Mouse (Mus musculus) neural tube, embryonic 14.5 days (tissue): ENCODE measurements around the gene Brwd3. TPM values are rescaled to one million over a fixed set of nuclear protein-coding genes. Genes with fewer than 3 reads are reported as not detected.

Source experiments
- ATAC-seq: fragments of 200-750 bp; cut with Nextera tagmentation; 2 replicates; pipeline ENCODE4 v1.8.0; 2017; ENCODE audit warnings: low read depth, mild to moderate bottlenecking, moderate TSS enrichment, moderate library complexity
- H3K27ac ChIP-seq: fragments of 300-500 bp; sonication (generic); 2 replicates; pipeline ENCODE4 v1.5.1; 2014; ENCODE audit warnings: low read depth, mild to moderate bottlenecking, control low read depth, low read length, moderate library complexity, mixed read lengths
- H3K27me3 ChIP-seq: fragments of 300-500 bp; sonication (generic); 2 replicates; pipeline ENCODE4 v1.6.1; 2014; ENCODE audit warnings: low read length; ENCODE audit not compliant: control insufficient read depth, insufficient read depth
- H3K36me3 ChIP-seq: fragments of 300-500 bp; sonication (generic); 2 replicates; pipeline ENCODE4 v1.6.1; 2014; ENCODE audit warnings: low read length, mixed read lengths; ENCODE audit not compliant: control insufficient read depth, insufficient read depth
- H3K4me1 ChIP-seq: fragments of 300-500 bp; sonication (generic); 2 replicates; pipeline ENCODE4 v1.6.1; 2014; ENCODE audit warnings: low read length; ENCODE audit not compliant: control insufficient read depth, insufficient read depth
- H3K4me2 ChIP-seq: fragments of 300-500 bp; sonication (generic); 2 replicates; pipeline ENCODE4 v1.6.1; 2014; ENCODE audit warnings: mild to moderate bottlenecking, low read depth, low read length, control low read depth
- H3K4me3 ChIP-seq: fragments of 300-500 bp; sonication (generic); 2 replicates; pipeline ENCODE4 v1.5.1; 2014; ENCODE audit warnings: low read depth, low read length, control low read depth, mixed read lengths
- H3K9ac ChIP-seq: fragments of 300-500 bp; sonication (generic); replicated peaks from 2 replicates; pipeline ENCODE4 v1.6.1; 2014; ENCODE audit warnings: low read depth, mild to moderate bottlenecking, control low read depth, low read length, mixed read lengths
- H3K9me3 ChIP-seq: fragments of 300-500 bp; sonication (generic); 2 replicates; pipeline ENCODE4 v1.6.1; 2016; ENCODE audit warnings: low read length; ENCODE audit not compliant: control insufficient read depth
- WGBS: fragments of 180-500 bp; shearing (Covaris S2); extraction: QIAGEN DNeasy Blood & Tissue Kit; methylation state at CpG from one replicate; pipeline ENCODE4 v1.1.7; 2014; 5-methylcytosine and 5-hydroxymethylcytosine counted together
- polyA plus RNA-seq: library from polyadenylated mRNA; unstranded; fragments of >200 nt; fragmentation: Nextera tagmentation; extraction: Ambion mirVana; gene quantifications from 2 replicates; pipeline ENCODE4 v1.2.1, GENCODE M21; 2014

Gene Brwd3
- polyA plus RNA-seq, 1 experiment from 2014 or later: 4.8 TPM

- WGBS: 77% methylated on average over 3 of the region's 3 CpGs
- H3K4me1 ChIP-seq: no peaks in the 10 kb centered on the region
- no peak for ATAC-seq
- no peak overlapping the region for H3K4me3 ChIP-seq
- no peak overlapping the region for H3K4me2 ChIP-seq
- no peaks in the 10 kb centered on the region for H3K9me3 ChIP-seq
- H3K9ac ChIP-seq: no peak overlapping the region
- H3K27ac ChIP-seq: no peak overlapping the region
- H3K27me3 ChIP-seq: no peaks in the 10 kb centered on the region
- H3K36me3 ChIP-seq: no peaks in the 10 kb centered on the region
Observed at GRCm38 (mm10) chrX:108797268-108797667, 36.9 kb downstream of the Brwd3 start.

- no peaks in the 10 kb centered on the region for H3K27me3 ChIP-seq
- no peak overlapping the region for H3K9ac ChIP-seq
- no peaks in the 10 kb centered on the region for H3K4me1 ChIP-seq
- no peaks in the 10 kb centered on the region for H3K9me3 ChIP-seq
- H3K4me3 ChIP-seq: no peak overlapping the region
- H3K36me3 ChIP-seq: no peaks in the 10 kb centered on the region
- H3K4me2 ChIP-seq: no peak overlapping the region
- 93% methylated on average over 4 of the region's 4 CpGs for WGBS
- ATAC-seq: no peak
- H3K27ac ChIP-seq: no peak overlapping the region
Observed at GRCm38 (mm10) chrX:108783724-108784123, 50.4 kb downstream of the Brwd3 start.

- Histone ChIP-seq H3K4me3 (no peak overlapping the region), H3K4me2 (no peak overlapping the region), H3K27ac (no peak overlapping the region), H3K36me3 (no peaks in the 10 kb centered on the region), H3K4me1 (no peaks in the 10 kb centered on the region), H3K9me3 (no peaks in the 10 kb centered on the region), H3K9ac (no peak overlapping the region), H3K27me3 (no peaks in the 10 kb centered on the region)
- ATAC-seq: no peak
Observed at GRCm38 (mm10) chrX:108731755-108732154, 102.4 kb downstream of the Brwd3 start.

GRCm38 (mm10) chrX:108729564-108729963 is 104.6 kb downstream of the Brwd3 start:
- WGBS: 68% methylated on average over 1 of the region's 1 CpGs
- Histone ChIP-seq H3K27me3 (no peaks in the 10 kb centered on the region), H3K9me3 (no peaks in the 10 kb centered on the region), H3K27ac (no peak overlapping the region), H3K9ac (no peak overlapping the region), H3K4me3 (no peak overlapping the region), H3K4me1 (no peaks in the 10 kb centered on the region), H3K36me3 (no peaks in the 10 kb centered on the region), H3K4me2 (no peak overlapping the region)
- ATAC-seq: no peak

- ATAC-seq: no peak
- Histone ChIP-seq H3K4me3 (no peak overlapping the region), H3K9ac (no peak overlapping the region), H3K4me1 (no peaks in the 10 kb centered on the region), H3K27ac (no peak overlapping the region), H3K27me3 (no peaks in the 10 kb centered on the region), H3K36me3 (no peaks in the 10 kb centered on the region), H3K4me2 (no peak overlapping the region), H3K9me3 (no peaks in the 10 kb centered on the region)
- WGBS: 83% methylated on average over 3 of the region's 3 CpGs
Observed at GRCm38 (mm10) chrX:108729068-108729467, 105.1 kb downstream of the Brwd3 start.

- no peak overlapping the region for H3K4me2 ChIP-seq
- no peak for ATAC-seq
- no peak overlapping the region for H3K4me3 ChIP-seq
- H3K4me1 ChIP-seq: no peaks in the 10 kb centered on the region
- H3K9me3 ChIP-seq: no peaks in the 10 kb centered on the region
- no peak overlapping the region for H3K27ac ChIP-seq
- no peaks in the 10 kb centered on the region for H3K27me3 ChIP-seq
- 78% methylated on average over 3 of the region's 3 CpGs for WGBS
- no peak overlapping the region for H3K9ac ChIP-seq
- H3K36me3 ChIP-seq: no peaks in the 10 kb centered on the region
Observed at GRCm38 (mm10) chrX:108728334-108728733, 105.8 kb downstream of the Brwd3 start.

GRCm38 (mm10) chrX:108724241-108724640 is 109.9 kb downstream of the Brwd3 start:
- Histone ChIP-seq H3K27me3 (no peaks in the 10 kb centered on the region), H3K9me3 (no peaks in the 10 kb centered on the region), H3K4me1 (no peaks in the 10 kb centered on the region), H3K9ac (no peak overlapping the region), H3K4me3 (no peak overlapping the region), H3K36me3 (no peaks in the 10 kb centered on the region), H3K4me2 (no peak overlapping the region), H3K27ac (no peak overlapping the region)
- ATAC-seq: no peak

GRCm38 (mm10) chrX:108722447-108722846 is 111.7 kb downstream of the Brwd3 start:
- H3K27ac ChIP-seq: no peak overlapping the region
- H3K9me3 ChIP-seq: no peaks in the 10 kb centered on the region
- no peak for ATAC-seq
- no peak overlapping the region for H3K4me2 ChIP-seq
- no peaks in the 10 kb centered on the region for H3K4me1 ChIP-seq
- no peaks in the 10 kb centered on the region for H3K36me3 ChIP-seq
- no peaks in the 10 kb centered on the region for H3K27me3 ChIP-seq
- no peak overlapping the region for H3K9ac ChIP-seq
- no peak overlapping the region for H3K4me3 ChIP-seq
- 83% methylated on average over 1 of the region's 1 CpGs for WGBS

GRCm38 (mm10) chrX:108704312-108704711 is 129.9 kb downstream of the Brwd3 start:
- no peak for ATAC-seq
- H3K36me3 ChIP-seq: no peaks in the 10 kb centered on the region
- no peak overlapping the region for H3K4me3 ChIP-seq
- H3K9me3 ChIP-seq: no peaks in the 10 kb centered on the region
- WGBS: 77% methylated on average over 2 of the region's 2 CpGs
- no peaks in the 10 kb centered on the region for H3K4me1 ChIP-seq
- H3K27ac ChIP-seq: no peak overlapping the region
- H3K27me3 ChIP-seq: no peaks in the 10 kb centered on the region
- H3K4me2 ChIP-seq: no peak overlapping the region
- H3K9ac ChIP-seq: no peak overlapping the region
